Comparison of ENCODE assay signal across 29 mouse cellular contexts in the genomic region with DNA sequence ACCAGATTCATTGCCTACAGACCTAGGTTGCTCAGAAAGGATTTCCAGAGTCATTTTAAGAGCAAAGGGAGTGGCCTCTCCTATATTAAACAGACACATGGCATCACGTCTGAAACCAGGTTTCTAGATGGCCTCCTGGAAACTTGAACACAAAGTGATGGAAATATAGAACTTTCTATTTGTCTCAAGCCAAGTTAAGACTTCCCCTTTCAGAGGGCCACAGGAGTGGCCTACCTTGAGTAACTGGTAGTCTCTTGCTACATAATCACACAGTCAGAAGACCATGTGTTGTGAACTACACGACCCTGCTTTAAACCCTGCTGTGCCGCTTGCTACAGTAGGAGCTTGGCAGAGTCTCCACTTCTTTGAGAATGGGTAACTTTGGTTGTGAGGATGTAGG.
DNase-seq lines count a peak whose midpoint lies in the region; ATAC-seq and TF ChIP-seq lines count a peak whose summit lies in the region.
"Had no signal": no experiment of that assay in that cellular context is flagged by ENCODE, and none has a peak within 500 bp of the region (broad histone marks: within the 10 kb centered on the region; RNA-seq: fewer than 3 reads in every experiment).

No protein-coding gene starts in this region.

- H3K9ac ChIP-seq in MEL (ENCODE audit: control insufficient read depth, low read depth, low read length, poor library complexity, severe bottlenecking), result no peak overlapping the region
- no peak overlapping the region for H3K9ac ChIP-seq in midbrain, postnatal 0 days (replicated peaks; ENCODE audit: low read length, poor library complexity, severe bottlenecking)
- no peak overlapping the region for H3K9ac ChIP-seq in hindbrain, embryonic 12.5 days
- H3K9ac ChIP-seq: embryonic facial prominence, embryonic 12.5 days; embryonic facial prominence, embryonic 15.5 days; forebrain, postnatal 0 days; heart, embryonic 12.5 days; heart, embryonic 15.5 days; hindbrain, embryonic 13.5 days; intestine, embryonic 15.5 days had no signal

- no peak for TF ChIP-seq CTCF in MEL (IDR thresholded peaks at IDR 0.05 in 2 of 3, conservative IDR thresholded peaks at IDR 0.05 in 1 of 3; ENCODE audit: control insufficient read depth in 1 of 3, insufficient read depth in 1 of 3, low read depth in 2 of 3, low read length in 3 of 3, poor library complexity in 1 of 3, severe bottlenecking in 1 of 3)
- no peak for TF ChIP-seq CTCF in midbrain, postnatal 0 days (IDR thresholded peaks at IDR 0.05)

- H3K27me3 ChIP-seq in MEL (ENCODE audit: control insufficient read depth in 1 of 2, insufficient read depth in 2 of 2, low read length in 2 of 2), result no peaks in the 10 kb centered on the region
- H3K27me3 ChIP-seq in midbrain, postnatal 0 days (ENCODE audit: insufficient read depth, low read length), result no peaks in the 10 kb centered on the region
- no peaks in the 10 kb centered on the region for H3K27me3 ChIP-seq in hindbrain, embryonic 12.5 days
- H3K27me3 ChIP-seq: embryonic facial prominence, embryonic 12.5 days; embryonic facial prominence, embryonic 15.5 days; heart, embryonic 12.5 days; heart, embryonic 15.5 days; hindbrain, embryonic 13.5 days; intestine, embryonic 15.5 days had no signal

- no peak overlapping the region for H3K27ac ChIP-seq in MEL (ENCODE audit: control insufficient read depth, low read depth, low read length)
- H3K27ac ChIP-seq in midbrain, postnatal 0 days (ENCODE audit: low read depth, low read length), result no peak overlapping the region
- no peak overlapping the region for H3K27ac ChIP-seq in hindbrain, embryonic 12.5 days
- H3K27ac ChIP-seq: embryonic facial prominence, embryonic 12.5 days; embryonic facial prominence, embryonic 15.5 days; heart, embryonic 15.5 days; hindbrain, embryonic 13.5 days; intestine, embryonic 15.5 days had no signal

- peak; percentile 38 for DNase-seq in A20 (ENCODE audit: low read depth, low spot score)
- DNase-seq in MEL (ENCODE audit: low read depth, low spot score), result peak; percentile 13
- DNase-seq in midbrain, postnatal 0 days (ENCODE audit: low spot score), result no peak
- DNase-seq in c-Kit-positive CD71-positive TER-119-positive erythroid progenitor cells, embryonic 14.5 days (ENCODE audit: low spot score), result no peak
- DNase-seq in frontal cortex, adult 2 months (ENCODE audit: extremely low spot score in 1 of 2, low spot score in 1 of 2), result no peak
- DNase-seq: adrenal gland, adult 8-10 months; adrenal gland, postnatal 36 days; B cell, adult 2 months; cerebellum, adult 11-12 months; cerebellum, adult 8-10 months; cerebellum, postnatal 10 days; cerebellum, postnatal 36 days; forebrain, postnatal 0 days; gastrocnemius, postnatal 25 days; heart, postnatal 10 days; heart, postnatal 36 days; kidney, adult 11 months had no signal

- H3K4me3 ChIP-seq in MEL (ENCODE audit: control insufficient read depth in 1 of 2, insufficient read depth in 1 of 2, low read depth in 2 of 2, low read length in 2 of 2), result no peak overlapping the region
- H3K4me3 ChIP-seq in midbrain, postnatal 0 days (ENCODE audit: low read depth, low read length), result no peak overlapping the region
- H3K4me3 ChIP-seq in hindbrain, embryonic 12.5 days, result no peak overlapping the region
- H3K4me3 ChIP-seq: embryonic facial prominence, embryonic 12.5 days; embryonic facial prominence, embryonic 15.5 days; heart, embryonic 12.5 days; heart, embryonic 15.5 days; hindbrain, embryonic 13.5 days; intestine, embryonic 15.5 days had no signal

- no peak for TF ChIP-seq POLR2A in MEL (IDR thresholded peaks at IDR 0.05; ENCODE audit: control insufficient read depth in 1 of 2, insufficient read depth in 1 of 2, low read depth in 1 of 2, low read length in 2 of 2, poor library complexity in 1 of 2)

- ATAC-seq in granulocyte monocyte progenitor cell, adult 5-6 weeks (replicated peaks; ENCODE audit: poor library complexity, severe bottlenecking), result peak; percentile 63
- peak; percentile 58 for ATAC-seq in megakaryocyte progenitor cell, adult 5-6 weeks (replicated peaks; ENCODE audit: poor library complexity)
- no peak for ATAC-seq in midbrain, postnatal 0 days (ENCODE audit: low FRiP score)
- ATAC-seq in hindbrain, embryonic 12.5 days (ENCODE audit: low FRiP score), result no peak
- ATAC-seq: activated CD4-positive, CD25-positive, alpha-beta regulatory T cell, adult 4 months; forebrain, embryonic 14.5 days; forebrain, postnatal 0 days; hindbrain, embryonic 16.5 days; intestine, embryonic 15.5 days had no signal

- peaks cover 2 to 6% of the 10 kb centered on the region in 2 experiments; a peak in 3 of 4 replicates for H3K36me3 ChIP-seq in MEL (ENCODE audit: control insufficient read depth in 1 of 2, insufficient read depth in 2 of 2, low read length in 2 of 2)
- H3K36me3 ChIP-seq in midbrain, postnatal 0 days (ENCODE audit: insufficient read depth, low read length), result no peaks in the 10 kb centered on the region
- no peaks in the 10 kb centered on the region for H3K36me3 ChIP-seq in hindbrain, embryonic 12.5 days
- H3K36me3 ChIP-seq: embryonic facial prominence, embryonic 12.5 days; embryonic facial prominence, embryonic 15.5 days; heart, embryonic 12.5 days; heart, embryonic 15.5 days; hindbrain, embryonic 13.5 days; intestine, embryonic 15.5 days had no signal

- no peaks in the 10 kb centered on the region for H3K9me3 ChIP-seq in MEL (replicated peaks; ENCODE audit: insufficient read depth, low read length)
- H3K9me3 ChIP-seq in midbrain, postnatal 0 days (ENCODE audit: low read length), result no peaks in the 10 kb centered on the region
- no peaks in the 10 kb centered on the region for H3K9me3 ChIP-seq in hindbrain, embryonic 12.5 days (replicated peaks)
- H3K9me3 ChIP-seq: embryonic facial prominence, embryonic 12.5 days; embryonic facial prominence, embryonic 15.5 days; heart, embryonic 12.5 days; heart, embryonic 15.5 days; hindbrain, embryonic 13.5 days; intestine, embryonic 15.5 days had no signal

- no peaks in the 10 kb centered on the region for H3K79me2 ChIP-seq in MEL (ENCODE audit: control insufficient read depth, insufficient read depth, low read length, poor library complexity)

- TF ChIP-seq RAD21 in MEL (IDR thresholded peaks at IDR 0.05; ENCODE audit: low read depth, low read length), result no peak

- no peak overlapping the region for H3K4me2 ChIP-seq in midbrain, postnatal 0 days (ENCODE audit: low read depth, low read length, poor library complexity, severe bottlenecking)
- no peak overlapping the region for H3K4me2 ChIP-seq in hindbrain, embryonic 12.5 days (replicated peaks)
- H3K4me2 ChIP-seq: embryonic facial prominence, embryonic 12.5 days; embryonic facial prominence, embryonic 15.5 days; heart, embryonic 12.5 days; heart, embryonic 15.5 days; hindbrain, embryonic 13.5 days; intestine, embryonic 15.5 days had no signal

- 91% methylated on average over 3 of the region's 3 CpGs for WGBS in midbrain, postnatal 0 days
- 94% methylated on average over 3 of the region's 3 CpGs for WGBS in hindbrain, embryonic 12.5 days

- TF ChIP-seq EP300 in MEL (IDR thresholded peaks at IDR 0.05; ENCODE audit: low read depth in 1 of 2, low read length in 2 of 2), result no peak

- H3K4me1 ChIP-seq in MEL (ENCODE audit: control insufficient read depth in 1 of 2, insufficient read depth in 2 of 2, low read length in 2 of 2), result peaks cover 0 to 3% of the 10 kb centered on the region in 2 experiments; a peak in 1 of 4 replicates
- H3K4me1 ChIP-seq in midbrain, postnatal 0 days (ENCODE audit: insufficient read depth, low read length), result no peaks in the 10 kb centered on the region
- H3K4me1 ChIP-seq in hindbrain, embryonic 12.5 days, result peaks cover 3% of the 10 kb centered on the region; the same call in 1 of the 2 replicates
- H3K4me1 ChIP-seq: embryonic facial prominence, embryonic 12.5 days; embryonic facial prominence, embryonic 15.5 days; heart, embryonic 12.5 days; heart, embryonic 15.5 days; intestine, embryonic 15.5 days had no signal

TF ChIP-seq in MEL, 35 proteins besides CTCF, POLR2A, EP300 and RAD21:
- TF ChIP-seq TAL1 (IDR thresholded peaks at IDR 0.05; ENCODE audit: low read length) (no peak), NELFE (IDR thresholded peaks at IDR 0.05; ENCODE audit: low read depth, low read length) (no peak), HCFC1 (IDR thresholded peaks at IDR 0.05; ENCODE audit: low read depth, low read length) (no peak), MEF2A (IDR thresholded peaks at IDR 0.05; ENCODE audit: extremely low read depth, insufficient replicate concordance, low read depth, low read length, poor library complexity, severe bottlenecking) (no peak), ZC3H11A (IDR thresholded peaks at IDR 0.05; ENCODE audit: low read depth, low read length) (no peak)

Comparison
In these comparisons a context has a peak if more than half of its experiments do, and no peak if none do; other contexts are left out.
1. DNase-seq: peak in A20 (single experiment) and MEL (single experiment); none in midbrain, postnatal 0 days (single experiment), c-Kit-positive CD71-positive TER-119-positive erythroid progenitor cells, embryonic 14.5 days (single experiment) and frontal cortex, adult 2 months (0 of 2).
2. ATAC-seq: peak in granulocyte monocyte progenitor cell, adult 5-6 weeks (single experiment) and megakaryocyte progenitor cell, adult 5-6 weeks (single experiment); none in midbrain, postnatal 0 days (single experiment) and hindbrain, embryonic 12.5 days (single experiment).